Mouse (Mus musculus) kidney, adult 2 months (tissue): ENCODE measurements at regions not wholly inside any gene's neighbourhood (a gene's known extent, or its start where the extent isn't known, plus 50 kb on each side); places are given as distances from the start of the nearest gene placed in this dataset.

Experiments used
- DNase-seq: peaks from one replicate; pipeline ENCODE4 v3.0.0; 2021
- H3K27ac ChIP-seq: fragments of 200-500 bp; 2 replicates; pipeline ENCODE4 v1.5.1; 2012; ENCODE audit warnings: low read depth, low read length, control low read depth, inconsistent platforms; ENCODE audit not compliant: insufficient read depth
- H3K27me3 ChIP-seq: fragments of 200-500 bp; replicated peaks from 2 replicates; pipeline ENCODE4 v1.6.1; 2012; ENCODE audit warnings: mild to moderate bottlenecking, moderate library complexity, low read length, inconsistent platforms; ENCODE audit not compliant: control insufficient read depth, insufficient read depth
- H3K36me3 ChIP-seq: fragments of 200-500 bp; 2 replicates; pipeline ENCODE4 v1.6.1; 2012; ENCODE audit warnings: mild to moderate bottlenecking, moderate library complexity, low read length, inconsistent platforms; ENCODE audit not compliant: control insufficient read depth, insufficient read depth
- H3K4me1 ChIP-seq: fragments of 200-500 bp; 2 replicates; pipeline ENCODE4 v1.6.1; 2011; ENCODE audit warnings: low read length; ENCODE audit not compliant: control insufficient read depth, insufficient read depth
- H3K4me3 ChIP-seq: fragments of 200-500 bp; 2 replicates; pipeline ENCODE4 v1.5.1; 2011; ENCODE audit warnings: mild to moderate bottlenecking, low read depth, low read length, control low read depth; ENCODE audit not compliant: insufficient read depth
- CTCF ChIP-seq: fragments of 200-500 bp; conservative IDR thresholded peaks from 2 replicates; pipeline ENCODE4 v1.5.1; 2011; ENCODE audit warnings: low read depth, mild to moderate bottlenecking, control low read depth, low read length, moderate library complexity, mixed read lengths; ENCODE audit not compliant: insufficient read depth, insufficient read length
- POLR2A ChIP-seq: fragments of 200-500 bp; IDR thresholded peaks from one replicate; pipeline ENCODE4 v1.6.1; 2011; ENCODE audit warnings: low read depth, low read length, control low read depth
- WGBS: fragments of 180-500 bp; shearing (Covaris S2); methylation state at CpG from one replicate; pipeline ENCODE4 v1.1.7; 2018; 5-methylcytosine and 5-hydroxymethylcytosine counted together

- WGBS: 59% methylated on average over 3 of the region's 3 CpGs
- TF ChIP-seq POLR2A: no peak
- no peak for TF ChIP-seq CTCF
- Histone ChIP-seq H3K4me1 (no peaks in the 10 kb centered on the region), H3K27me3 (no peaks in the 10 kb centered on the region), H3K4me3 (no peak overlapping the region), H3K27ac (no peak overlapping the region), H3K36me3 (no peaks in the 10 kb centered on the region)
- no peak for DNase-seq
Measured at GRCm38 (mm10) chr17:4563641-4564040, 430.5 kb upstream of the Arid1b start.

GRCm38 (mm10) chr17:4576883-4577282 lies 417.2 kb upstream of the Arid1b start:
- Histone ChIP-seq H3K27ac (no peak overlapping the region), H3K27me3 (no peaks in the 10 kb centered on the region), H3K36me3 (no peaks in the 10 kb centered on the region), H3K4me1 (no peaks in the 10 kb centered on the region), H3K4me3 (no peak overlapping the region)
- no peak for TF ChIP-seq CTCF
- TF ChIP-seq POLR2A: no peak
- DNase-seq: no peak
- WGBS: 67% methylated on average over 5 of the region's 5 CpGs

- 90% methylated on average over 11 of the region's 11 CpGs for WGBS
- H3K27me3 ChIP-seq: no peaks in the 10 kb centered on the region
- TF ChIP-seq CTCF: no peak
- TF ChIP-seq POLR2A: no peak
- no peak overlapping the region for H3K4me3 ChIP-seq
- no peaks in the 10 kb centered on the region for H3K4me1 ChIP-seq
- no peak for DNase-seq
- H3K36me3 ChIP-seq: no peaks in the 10 kb centered on the region
- no peak overlapping the region for H3K27ac ChIP-seq
Measured at GRCm38 (mm10) chr17:4581851-4582250, 412.3 kb upstream of the Arid1b start.

- Histone ChIP-seq H3K4me3 (no peak overlapping the region), H3K4me1 (no peaks in the 10 kb centered on the region), H3K27ac (no peak overlapping the region), H3K27me3 (no peaks in the 10 kb centered on the region; the same call in 1 of the 2 replicates), H3K36me3 (no peaks in the 10 kb centered on the region)
- TF ChIP-seq CTCF (no peak), POLR2A (no peak)
- 60% methylated on average over 8 of the region's 8 CpGs for whole genome bisulfite sequencing
- DNase-seq: peak; percentile 51
Measured at GRCm38 (mm10) chr17:4610481-4610880, 383.7 kb upstream of the Arid1b start.

DNA sequence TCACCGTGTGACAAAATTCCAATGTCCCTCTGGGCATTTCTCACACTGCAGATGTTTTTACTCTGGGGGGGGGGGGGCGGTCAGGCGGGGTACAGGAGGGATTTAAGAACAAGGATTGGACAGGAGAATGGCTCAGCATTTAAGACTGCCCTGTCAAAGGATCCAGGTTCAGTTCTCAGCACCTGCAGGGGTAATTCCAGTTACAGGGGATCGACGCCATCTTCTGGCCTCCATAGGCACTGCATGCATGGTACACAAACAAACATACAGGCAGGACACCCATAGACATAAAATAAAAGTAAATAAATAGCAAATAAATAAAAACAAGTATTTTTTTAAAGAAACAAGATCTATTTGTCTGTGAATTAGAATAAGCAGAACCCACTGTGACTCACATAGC lies 383.1 kb upstream of the Arid1b start:
- 88% methylated on average over 5 of the region's 5 CpGs for WGBS
- no peak for DNase-seq
- no peaks in the 10 kb centered on the region for H3K4me1 ChIP-seq
- no peaks in the 10 kb centered on the region for H3K36me3 ChIP-seq
- H3K4me3 ChIP-seq: no peak overlapping the region
- no peak overlapping the region for H3K27ac ChIP-seq
- TF ChIP-seq CTCF (peak; percentile 30; the same call in 1 of the 2 replicates), POLR2A (no peak)
- H3K27me3 ChIP-seq: no peaks in the 10 kb centered on the region; the same call in 1 of the 2 replicates

- WGBS: 64% methylated on average over 2 of the region's 2 CpGs
- Histone ChIP-seq H3K27me3 (no peaks in the 10 kb centered on the region; the same call in 1 of the 2 replicates), H3K4me3 (no peak overlapping the region), H3K4me1 (no peaks in the 10 kb centered on the region), H3K36me3 (no peaks in the 10 kb centered on the region), H3K27ac (no peak overlapping the region)
- DNase-seq: no peak
- TF ChIP-seq CTCF (no peak), POLR2A (no peak)
Measured at GRCm38 (mm10) chr17:4611711-4612110, 382.4 kb upstream of the Arid1b start.

DNA sequence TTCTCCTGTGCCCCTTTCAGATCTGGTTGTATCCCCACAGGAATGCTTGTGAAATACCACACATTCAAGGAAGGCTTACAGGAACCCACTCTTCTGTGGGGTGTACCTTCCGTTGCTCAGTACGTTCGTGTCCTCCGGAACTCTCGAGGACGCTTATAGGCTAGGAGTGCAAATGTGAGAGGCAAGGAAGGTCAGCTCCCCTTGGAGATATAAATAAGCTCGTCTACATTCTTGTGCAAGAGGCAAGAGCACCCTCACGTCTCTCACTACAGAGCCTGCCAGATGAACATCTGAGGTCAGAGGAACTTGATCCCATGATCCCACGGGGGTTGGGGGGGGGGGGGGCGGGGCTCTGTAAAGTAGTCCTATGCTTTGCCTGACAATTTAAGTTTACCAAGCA lies 382.0 kb upstream of the Arid1b start:
- no peak for TF ChIP-seq POLR2A
- no peak for TF ChIP-seq CTCF
- Histone ChIP-seq H3K4me3 (no peak overlapping the region), H3K4me1 (no peaks in the 10 kb centered on the region), H3K27ac (no peak overlapping the region), H3K36me3 (no peaks in the 10 kb centered on the region), H3K27me3 (no peaks in the 10 kb centered on the region; the same call in 1 of the 2 replicates)
- no peak for DNase-seq
- 53% methylated on average over 10 of the region's 10 CpGs for WGBS
